ENCODE assay signal across 12 mouse cellular contexts in genomic region chr3:36352032-36352742, GRCm38 (mm10).
DNase-seq lines count a peak whose midpoint lies in the region; ATAC-seq and TF ChIP-seq lines count a peak whose summit lies in the region.
"Had no signal": no experiment of that assay in that cellular context is flagged by ENCODE, and none has a peak within 500 bp of the region (broad histone marks: within the 10 kb centered on the region; RNA-seq: fewer than 3 reads in every experiment).

No protein-coding gene starts in this region.

- peak overlapping the region; percentile 56; the same call in 1 of the 2 replicates for H3K27ac ChIP-seq in heart, embryonic 12.5 days (ENCODE audit: poor library complexity, severe bottlenecking)
- peak overlapping the region; percentile 59 for H3K27ac ChIP-seq in forebrain, postnatal 0 days (ENCODE audit: low read depth, low read length)
- H3K27ac ChIP-seq: heart, embryonic 10.5 days; left cerebral cortex, adult 2 months; liver, embryonic 14.5 days had no signal

- no peaks in the 10 kb centered on the region for H3K4me1 ChIP-seq in heart, embryonic 12.5 days (replicated peaks)
- peaks cover 4% of the 10 kb centered on the region; the same call in 1 of the 2 replicates for H3K4me1 ChIP-seq in forebrain, postnatal 0 days (ENCODE audit: insufficient read depth)
- H3K4me1 ChIP-seq: heart, embryonic 10.5 days had no signal

- peaks cover 5% of the 10 kb centered on the region; the same call in 1 of the 2 replicates for H3K9me3 ChIP-seq in heart, embryonic 12.5 days (replicated peaks)
- H3K9me3 ChIP-seq in forebrain, postnatal 0 days (ENCODE audit: low read length), result no peaks in the 10 kb centered on the region
- H3K9me3 ChIP-seq: heart, embryonic 10.5 days had no signal

- TF ChIP-seq CTCF in forebrain, postnatal 0 days (IDR thresholded peaks at IDR 0.05; ENCODE audit: low read depth), result no peak

- H3K9ac ChIP-seq in heart, embryonic 12.5 days, result no peak overlapping the region
- H3K9ac ChIP-seq in forebrain, postnatal 0 days, result no peak overlapping the region
- H3K9ac ChIP-seq: liver, embryonic 14.5 days had no signal

- H3K36me3 ChIP-seq in heart, embryonic 12.5 days, result no peaks in the 10 kb centered on the region
- H3K36me3 ChIP-seq in forebrain, postnatal 0 days (ENCODE audit: insufficient read depth), result no peaks in the 10 kb centered on the region
- H3K36me3 ChIP-seq: heart, embryonic 10.5 days had no signal

- peak; percentile 69; the same call in 1 of the 2 replicates for ATAC-seq in heart, embryonic 12.5 days (ENCODE audit: insufficient number of reproducible peaks, low FRiP score)
- peak; percentile 94 for ATAC-seq in forebrain, postnatal 0 days

- DNase-seq in heart, adult 9 months (ENCODE audit: low spot score in 2 of 2), result no peak
- peak; percentile 51 for DNase-seq in Muller cell, postnatal 12 days (ENCODE audit: inconsistent ontology term)
- DNase-seq in forebrain, postnatal 0 days, result peak; percentile 55
- DNase-seq in lung, postnatal 4 days, result peak; percentile 22 to 73
- DNase-seq in ovary, postnatal 36 days (ENCODE audit: low spot score), result no peak
- DNase-seq in thymus, postnatal 25 days, result no peak
- no peak for DNase-seq in adrenal gland, postnatal 36 days
- DNase-seq: cerebellum, adult 11 months had no signal

- no peak overlapping the region for H3K4me2 ChIP-seq in heart, embryonic 12.5 days
- no peak overlapping the region for H3K4me2 ChIP-seq in forebrain, postnatal 0 days (ENCODE audit: low read depth)

- 57% methylated on average over 4 of the region's 4 CpGs for WGBS in heart, embryonic 12.5 days
- 18% methylated on average over 4 of the region's 4 CpGs for WGBS in forebrain, postnatal 0 days

- no peak overlapping the region for H3K4me3 ChIP-seq in heart, embryonic 12.5 days
- no peak overlapping the region for H3K4me3 ChIP-seq in forebrain, postnatal 0 days (ENCODE audit: low read depth, low read length)
- H3K4me3 ChIP-seq: heart, embryonic 10.5 days; left cerebral cortex, adult 2 months had no signal

- no peaks in the 10 kb centered on the region for H3K27me3 ChIP-seq in heart, embryonic 12.5 days (replicated peaks)
- H3K27me3 ChIP-seq in forebrain, postnatal 0 days (ENCODE audit: insufficient read depth, low read length), result no peaks in the 10 kb centered on the region

Comparison
In these comparisons a context has a peak if more than half of its experiments do, and no peak if none do; other contexts are left out.
1. DNase-seq: peak in Muller cell, postnatal 12 days (single experiment), forebrain, postnatal 0 days (single experiment) and lung, postnatal 4 days (2 of 2); none in heart, adult 9 months (0 of 2), ovary, postnatal 36 days (single experiment), thymus, postnatal 25 days (single experiment) and adrenal gland, postnatal 36 days (0 of 2).